Mouse (Mus musculus) gastrocnemius, postnatal 4 days (tissue): ENCODE results near the gene Myoz2. TPM values are rescaled to one million over a fixed set of nuclear protein-coding genes. Genes with fewer than 3 reads are reported as not detected.

ENCODE experiments used
- microRNA-seq: library from miRNA; unstranded; fragments of <30 nt; microRNA quantifications from one replicate; pipeline ENCODE4 v1.2.0, GENCODE M21; 2021
- total RNA-seq, 2 experiments: library from RNA; stranded (reverse); gene quantifications; 2 replicates each; pipeline ENCODE4 v1.2.3; 2021

Gene Myoz2
- total RNA-seq, 2 experiments from 2014 or later, result 445 to 535 TPM

Small RNA genes within 50 kb of the gene (microRNA-seq; reads per million reads assigned to microRNA genes)
- gene Gm22066, result not detected

Other genes starting within 250 kb of the Myoz2 start
- gene Fabp2, start 139.9 kb downstream of the Myoz2 start, total RNA-seq, result not detected
- not detected for gene Gm10959, start 115.7 kb downstream of the Myoz2 start, total RNA-seq
- gene 1810037I17Rik, start 110.8 kb downstream of the Myoz2 start, total RNA-seq, result 10 to 100 TPM; 31.3 to 34.5 TPM
- gene Usp53, start 50.5 kb downstream of the Myoz2 start, total RNA-seq, result 10 to 100 TPM in 1 of 2 experiments, 1 to 10 TPM in 1; 9.2 to 11.8 TPM
- 100 to 1,000 TPM; 110 to 129 TPM for gene Synpo2, start 201.1 kb upstream of the Myoz2 start, total RNA-seq
- 10 to 100 TPM; 61.3 to 69.4 TPM for gene Sec24d, start 232.4 kb upstream of the Myoz2 start, total RNA-seq